Mouse (Mus musculus) heart, postnatal 36 days (tissue): ENCODE measurements around the gene Rabl6. TPM values are rescaled to one million over a fixed set of nuclear protein-coding genes. Genes with fewer than 3 reads are reported as not detected.

Experiments
- DNase-seq, 2 experiments: peaks; one replicate each; pipeline ENCODE4 v3.0.0; 2021 to 2022
- intact Hi-C: fragments of 180-260 bp; cut with DNase I; formaldehyde crosslinking; loops from one replicate; pipeline ENCODE4 v1.15.1; 2025
- total RNA-seq, 2 experiments: library from RNA; stranded (reverse); gene quantifications; 2 replicates each; pipeline ENCODE4 v1.2.3; 2021

The Rabl6 gene
- total RNA-seq, 2 experiments from 2014 or later, result 60.9 to 62.5 TPM

DNA sequence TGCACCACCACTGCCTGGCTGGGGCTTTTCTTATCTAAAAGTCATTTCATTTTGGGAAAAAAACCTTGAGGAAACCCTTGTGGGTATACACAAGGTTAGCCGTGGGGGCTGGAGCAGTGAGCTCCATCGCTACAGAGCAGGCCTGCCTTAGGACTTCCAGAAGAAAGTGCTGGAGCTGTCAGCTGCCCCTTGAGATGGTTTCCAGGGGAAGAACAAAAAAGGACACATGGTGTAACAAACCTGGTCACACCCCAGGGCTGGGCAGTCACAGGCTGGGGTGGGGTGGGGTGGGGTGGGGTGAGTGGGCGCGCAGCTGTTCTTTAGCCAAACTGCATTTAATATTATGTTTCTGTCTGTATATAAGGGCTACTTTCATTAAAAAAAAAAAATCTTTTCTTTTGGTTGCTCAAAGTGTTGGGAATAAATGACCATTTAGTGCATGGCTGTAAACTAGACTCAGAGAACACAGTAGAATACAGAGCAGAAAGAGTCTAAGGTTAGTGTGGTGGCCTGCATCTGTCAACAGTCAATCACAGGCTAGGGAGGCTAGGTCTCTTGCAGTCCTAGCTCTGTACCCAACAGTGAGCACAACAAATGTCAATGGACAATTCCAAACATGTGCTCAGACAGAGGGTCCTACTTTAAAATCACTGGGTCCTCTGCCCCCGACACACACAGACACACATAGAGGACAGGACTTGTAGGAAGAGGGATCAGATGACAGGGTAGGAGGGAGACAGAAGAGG is 11.4 kb downstream of the Rabl6 start:
- intact Hi-C loops, result no loop called here
- DNase-seq, result no peak

DNA sequence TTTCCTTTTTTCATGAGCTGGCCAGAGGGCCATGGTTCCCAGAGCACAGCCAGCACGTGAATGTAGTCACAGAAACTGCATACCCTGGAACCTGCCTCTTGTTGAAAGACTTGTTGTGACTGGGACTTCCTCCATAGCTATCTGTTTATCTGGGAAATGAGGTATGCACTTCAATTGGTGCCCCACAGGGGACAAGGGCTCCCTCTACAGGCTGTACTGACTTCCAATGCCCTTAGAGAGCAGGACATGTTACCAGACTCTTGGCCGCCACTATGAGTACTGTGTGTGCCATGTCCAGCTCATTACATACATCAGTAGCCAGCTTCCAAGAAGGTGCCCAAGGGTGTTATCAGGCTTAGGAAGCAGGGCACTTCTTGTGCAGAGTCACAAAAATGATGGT is 16.5 kb downstream of the Rabl6 start:
- intact Hi-C loops, result no loop called here
- no peak for DNase-seq

DNA sequence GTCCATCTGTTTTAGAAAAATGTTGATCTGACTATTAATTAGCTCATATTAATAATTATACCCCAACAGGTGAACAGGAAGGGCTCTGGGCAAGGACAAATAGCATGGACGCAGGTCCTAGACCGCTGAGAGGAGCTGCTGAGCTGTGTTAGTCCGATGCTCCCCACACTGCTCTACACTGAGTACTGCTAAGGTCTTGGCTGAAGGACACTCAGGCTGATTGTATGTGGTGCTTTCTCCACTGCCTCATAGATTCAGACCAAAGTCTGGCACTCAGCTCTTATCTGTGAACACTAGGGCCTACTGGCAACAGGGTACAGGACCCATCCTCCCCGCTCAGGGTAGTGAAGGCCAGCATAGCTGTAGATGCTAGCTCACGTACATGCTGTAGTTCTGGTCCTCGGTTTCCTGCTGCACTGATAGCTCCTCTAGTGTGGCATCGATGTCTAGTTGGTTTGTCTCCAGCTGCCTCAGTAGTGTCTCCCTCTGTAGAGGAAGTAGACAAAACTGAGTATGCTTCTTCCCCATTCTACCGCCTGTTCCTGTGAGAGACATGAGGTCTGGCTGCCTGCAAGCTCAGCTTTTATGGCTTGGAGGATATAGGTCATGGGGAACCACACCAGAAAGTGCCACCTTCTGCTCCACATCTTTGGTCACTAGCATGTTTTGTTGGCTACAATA is 20.0 kb downstream of the Rabl6 start:
- intact Hi-C loops, result no loop called here
- no peak for DNase-seq

DNA sequence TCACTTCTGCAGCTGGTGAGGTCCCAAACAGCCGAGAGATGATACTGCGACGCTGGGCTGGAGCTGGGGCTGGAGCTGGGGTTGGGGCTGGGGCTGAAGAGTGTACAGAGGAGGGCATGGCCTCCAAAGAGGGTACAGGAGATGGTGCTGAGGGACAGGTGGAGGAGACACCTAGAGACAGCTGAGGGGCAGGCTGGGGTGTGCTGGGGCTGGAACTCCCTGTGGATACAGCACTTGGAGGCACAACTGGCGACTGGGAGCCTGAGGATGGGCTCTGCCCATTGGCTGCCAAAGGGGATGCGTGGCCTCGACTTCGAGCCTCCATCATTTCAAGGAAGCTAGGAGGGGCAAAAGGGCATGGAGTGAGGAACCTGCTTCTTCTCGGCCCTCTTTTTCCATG is 21.0 kb downstream of the Rabl6 start:
- intact Hi-C loops, result no loop called here
- no peak for DNase-seq

DNA sequence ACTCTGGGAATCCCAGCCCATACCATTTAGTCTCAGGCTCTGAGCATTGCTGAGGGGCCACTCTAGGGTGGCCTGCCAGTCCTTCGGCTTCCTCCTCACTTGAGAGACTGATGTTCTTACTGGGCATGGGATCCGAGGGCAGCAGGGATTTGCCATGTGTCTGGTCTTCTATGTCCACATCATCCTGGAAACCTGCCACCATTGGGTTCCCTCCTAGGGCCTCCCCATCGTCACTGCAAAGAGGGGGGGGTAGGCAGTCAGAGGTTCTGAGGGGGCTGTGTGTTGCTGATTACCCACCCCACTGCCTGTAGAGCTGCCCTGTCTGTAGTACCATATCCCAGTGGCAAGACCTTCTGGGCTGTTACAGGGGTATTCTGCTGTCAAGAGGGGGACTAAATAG is 22.7 kb downstream of the Rabl6 start:
- intact Hi-C loops, result no loop called here
- no peak for DNase-seq

DNA sequence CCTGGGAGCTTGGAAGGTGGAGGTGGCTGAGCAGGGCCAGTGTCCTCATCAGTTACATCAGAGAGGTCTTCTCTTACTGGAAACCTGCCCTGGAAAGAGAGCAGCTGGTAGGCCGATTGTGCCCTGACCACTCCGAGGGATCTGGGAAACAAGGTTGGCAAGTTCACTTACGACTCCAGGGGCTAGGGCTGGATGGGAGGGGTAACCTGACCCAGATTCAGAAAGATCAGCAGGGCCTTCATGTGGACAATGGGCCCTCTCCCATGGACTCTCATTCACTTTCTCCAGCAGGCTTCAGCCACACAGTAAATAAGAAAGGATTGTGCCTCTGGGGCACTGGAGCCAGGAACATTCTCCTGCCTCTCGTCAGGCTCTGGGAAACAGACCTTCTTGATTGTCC is 23.5 kb downstream of the Rabl6 start:
- intact Hi-C loops, result no loop called here
- DNase-seq, result no peak

DNA sequence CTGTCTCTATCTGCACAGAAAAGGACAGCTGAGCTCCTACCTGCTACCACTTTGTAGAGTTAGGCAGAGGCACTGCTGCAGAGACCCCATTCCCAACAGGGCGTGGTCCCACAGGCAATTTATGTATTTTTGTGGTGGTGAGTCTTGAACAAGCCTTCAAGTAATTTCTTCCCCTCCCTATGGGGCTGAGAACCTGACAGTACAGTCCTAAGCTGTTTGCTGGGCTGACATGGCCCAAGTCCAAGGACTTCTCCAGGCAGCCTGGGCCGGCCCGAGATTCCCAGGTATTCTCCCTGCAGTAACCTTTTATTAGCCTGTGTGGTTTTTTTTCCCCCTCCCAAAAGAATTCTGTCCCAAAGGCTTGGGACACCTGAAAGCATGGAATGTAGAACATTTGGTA is 24.2 kb downstream of the Rabl6 start:
- intact Hi-C loops, result no loop called here
- DNase-seq, result no peak

DNA sequence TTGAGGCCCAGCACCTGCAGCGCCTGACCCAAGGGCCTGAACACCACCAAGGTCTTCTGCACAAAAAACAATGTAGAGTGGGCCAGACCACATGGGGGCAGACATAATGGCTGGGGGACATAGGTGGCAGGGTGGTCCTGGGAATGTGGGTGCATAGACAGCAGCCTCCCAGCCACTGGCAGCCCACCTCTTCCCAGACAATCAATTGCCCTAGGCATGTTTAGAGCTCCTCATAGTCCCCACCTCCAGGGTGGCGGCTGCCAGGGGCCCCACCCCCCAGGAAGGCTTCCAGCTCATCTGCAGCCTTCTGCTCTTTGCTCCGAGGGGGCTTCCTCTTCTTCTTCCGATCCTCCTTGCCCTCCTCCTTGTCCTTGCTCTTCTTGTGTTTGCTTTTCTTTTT is 24.8 kb downstream of the Rabl6 start:
- no peak for DNase-seq
- intact Hi-C loops, result no loop called here

DNA sequence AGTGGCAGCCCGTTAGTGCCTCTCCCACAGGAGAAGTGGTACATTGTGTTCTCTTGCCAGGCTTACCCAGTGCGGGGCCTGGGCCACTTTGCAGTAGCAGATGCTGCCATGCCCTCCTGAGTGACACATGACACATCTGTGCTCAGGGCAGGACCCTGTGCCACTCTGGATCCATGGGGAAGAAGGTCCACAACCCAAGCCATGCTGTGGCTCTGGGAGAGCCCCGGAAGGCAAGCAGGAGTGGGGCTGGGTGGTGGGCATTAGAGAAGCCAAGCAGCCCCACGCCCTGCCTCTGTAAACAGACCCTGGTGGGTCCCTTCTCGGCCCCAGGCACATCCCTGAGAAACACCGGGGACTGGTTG is 25.2 kb downstream of the Rabl6 start:
- intact Hi-C loops, result no loop called here
- no peak for DNase-seq

DNA sequence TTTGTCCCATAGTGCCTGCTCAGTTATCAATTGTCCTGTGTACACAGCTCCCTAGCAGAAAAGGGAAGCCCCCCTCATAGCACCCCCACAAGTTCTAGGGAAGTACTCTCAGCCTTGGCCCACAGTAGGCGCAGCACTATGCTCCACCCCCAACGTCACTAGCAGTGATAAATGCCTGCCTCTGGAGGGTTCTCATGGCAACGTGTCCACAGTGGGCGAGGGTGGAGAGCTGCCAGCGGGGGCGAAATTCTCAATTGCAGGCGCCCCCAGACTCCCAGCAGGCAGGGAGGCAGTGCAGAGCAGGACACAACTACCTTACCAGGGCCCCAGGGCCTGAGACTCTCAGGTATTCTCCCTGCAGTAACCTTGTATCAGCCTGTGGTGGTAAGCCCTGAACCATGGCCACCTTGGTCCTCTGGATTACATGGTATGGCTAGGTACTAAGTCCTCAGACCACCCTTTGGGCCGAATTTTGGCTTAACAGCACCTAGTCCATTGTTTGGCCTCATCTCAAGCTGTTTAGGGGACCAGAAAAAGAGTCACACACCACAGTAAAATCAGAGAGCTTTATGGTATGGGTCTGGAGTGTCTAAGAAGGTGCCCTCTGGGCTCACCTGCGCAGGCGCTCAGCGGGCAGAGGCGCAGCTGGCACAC is 25.7 kb downstream of the Rabl6 start:
- no peak for DNase-seq
- intact Hi-C loops, result no loop called here

DNA sequence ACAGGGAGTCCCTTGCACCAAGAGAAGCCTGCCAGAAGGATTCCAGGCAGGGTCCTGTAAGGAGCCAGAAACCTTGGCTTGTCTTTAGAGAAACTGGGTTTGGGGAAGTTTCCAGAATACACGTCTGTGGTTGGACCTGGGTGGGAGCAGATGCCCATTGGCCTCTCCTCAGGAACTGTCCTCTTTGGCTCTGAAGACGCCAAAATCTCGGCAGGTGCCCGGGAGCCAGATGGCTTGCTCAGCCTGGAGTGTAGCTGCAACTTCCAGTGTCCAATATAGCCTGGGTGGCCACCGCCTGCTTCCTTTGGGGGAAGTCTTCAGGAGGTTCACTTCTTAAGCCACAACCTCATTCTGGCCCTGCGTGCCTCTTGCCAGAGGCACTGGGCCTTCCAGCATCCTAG is 26.4 kb downstream of the Rabl6 start:
- no peak for DNase-seq
- intact Hi-C loops, result no loop called here

DNA sequence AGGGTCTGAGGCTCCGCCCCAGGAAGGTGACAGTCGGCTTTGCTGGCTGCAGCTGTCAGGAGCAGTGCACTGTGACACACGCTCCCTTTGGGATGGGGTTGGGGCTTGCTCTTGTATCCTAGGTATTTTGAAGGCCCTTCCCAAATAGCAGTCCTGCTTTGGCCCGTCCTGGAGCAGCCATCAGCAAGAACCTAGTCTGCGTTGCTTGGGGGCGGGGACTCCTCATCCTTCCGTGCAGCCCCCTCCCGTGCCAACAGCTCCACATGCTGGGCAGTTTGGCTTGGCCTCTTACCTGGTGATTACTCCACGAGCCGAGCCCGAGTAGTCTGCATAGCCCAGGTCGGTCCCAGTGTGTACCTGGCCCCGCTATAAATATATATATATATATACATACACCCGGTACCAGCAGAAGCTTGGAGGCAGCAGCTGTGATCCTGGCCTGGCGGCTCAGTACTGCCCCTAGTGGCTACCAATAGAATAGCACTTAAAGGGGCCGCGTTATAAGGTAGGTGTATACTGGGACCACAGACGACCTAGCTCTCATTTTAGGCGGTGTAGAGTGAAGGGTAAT is 26.9 kb downstream of the Rabl6 start, which contains the start of gene Ajm1:
Gene Ajm1 (minus strand): TSS at position 464 of the 571 bp plus-strand sequence.
- intact Hi-C loops, result no loop called here

DNA sequence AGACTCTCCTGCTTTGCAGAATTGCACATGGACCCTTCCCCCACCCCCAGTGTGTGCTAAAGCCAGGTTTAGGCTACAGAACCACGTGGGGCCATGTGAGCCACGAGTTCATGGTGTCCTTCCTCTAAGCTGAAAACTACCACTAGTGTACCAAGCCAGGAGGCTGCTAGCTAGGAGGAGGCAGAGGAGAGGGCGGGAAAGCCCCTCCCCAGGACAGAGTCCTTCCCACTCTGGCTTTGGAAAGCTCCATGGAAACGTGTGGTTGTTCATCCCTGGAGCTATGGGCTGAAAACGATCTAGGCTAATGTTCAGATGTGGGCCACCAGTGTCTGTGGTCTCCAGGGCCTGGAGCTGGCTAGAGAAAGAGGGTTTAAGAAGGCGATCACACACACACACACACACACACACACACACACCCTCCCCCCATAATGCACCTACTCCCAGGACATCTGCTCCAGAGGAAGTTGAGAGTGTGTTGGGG is 27.7 kb downstream of the Rabl6 start:
- DNase-seq, result no peak
- intact Hi-C loops, result no loop called here

More for the DNA sequence above, 26.9 kb downstream of the Rabl6 start, which contains the start of gene Ajm1:
- peak; percentile 58 to 73 for DNase-seq

DNA sequence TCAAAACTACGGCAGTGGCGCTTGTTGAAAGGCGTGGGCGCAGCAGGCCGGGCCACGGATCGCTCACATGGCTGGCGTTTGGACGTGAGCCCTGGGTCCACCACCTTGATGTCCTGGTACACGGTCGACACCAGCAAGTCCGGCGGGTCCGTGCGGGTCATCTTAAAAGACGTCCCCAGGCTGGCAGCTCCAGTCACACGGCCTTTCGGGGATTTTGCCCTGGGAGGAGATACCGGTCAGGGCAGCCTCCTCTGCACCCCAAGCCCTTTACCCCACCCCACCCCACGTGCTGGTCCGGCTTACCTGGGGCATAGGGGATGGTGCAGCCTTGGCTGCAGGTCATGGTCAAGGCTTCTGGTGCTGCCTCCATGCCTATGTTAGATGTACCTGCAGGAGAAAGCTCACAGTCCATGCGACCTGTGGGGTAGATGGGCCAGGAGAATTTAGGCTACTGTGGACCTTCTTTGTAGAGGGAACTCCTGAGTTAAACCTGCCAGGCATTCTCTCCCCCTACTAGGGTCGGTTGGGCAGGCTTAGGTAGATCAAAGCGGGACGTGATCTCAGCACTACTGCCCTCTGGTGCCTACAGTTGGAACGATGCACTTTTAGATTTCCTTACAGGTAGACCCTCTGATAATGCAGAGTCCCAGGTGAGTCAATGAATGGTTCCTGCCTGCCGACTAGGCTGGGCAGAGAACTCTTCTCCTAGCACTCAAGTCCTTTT is 28.4 kb downstream of the Rabl6 start:
- intact Hi-C loops, result no loop called here
- no peak for DNase-seq

DNA sequence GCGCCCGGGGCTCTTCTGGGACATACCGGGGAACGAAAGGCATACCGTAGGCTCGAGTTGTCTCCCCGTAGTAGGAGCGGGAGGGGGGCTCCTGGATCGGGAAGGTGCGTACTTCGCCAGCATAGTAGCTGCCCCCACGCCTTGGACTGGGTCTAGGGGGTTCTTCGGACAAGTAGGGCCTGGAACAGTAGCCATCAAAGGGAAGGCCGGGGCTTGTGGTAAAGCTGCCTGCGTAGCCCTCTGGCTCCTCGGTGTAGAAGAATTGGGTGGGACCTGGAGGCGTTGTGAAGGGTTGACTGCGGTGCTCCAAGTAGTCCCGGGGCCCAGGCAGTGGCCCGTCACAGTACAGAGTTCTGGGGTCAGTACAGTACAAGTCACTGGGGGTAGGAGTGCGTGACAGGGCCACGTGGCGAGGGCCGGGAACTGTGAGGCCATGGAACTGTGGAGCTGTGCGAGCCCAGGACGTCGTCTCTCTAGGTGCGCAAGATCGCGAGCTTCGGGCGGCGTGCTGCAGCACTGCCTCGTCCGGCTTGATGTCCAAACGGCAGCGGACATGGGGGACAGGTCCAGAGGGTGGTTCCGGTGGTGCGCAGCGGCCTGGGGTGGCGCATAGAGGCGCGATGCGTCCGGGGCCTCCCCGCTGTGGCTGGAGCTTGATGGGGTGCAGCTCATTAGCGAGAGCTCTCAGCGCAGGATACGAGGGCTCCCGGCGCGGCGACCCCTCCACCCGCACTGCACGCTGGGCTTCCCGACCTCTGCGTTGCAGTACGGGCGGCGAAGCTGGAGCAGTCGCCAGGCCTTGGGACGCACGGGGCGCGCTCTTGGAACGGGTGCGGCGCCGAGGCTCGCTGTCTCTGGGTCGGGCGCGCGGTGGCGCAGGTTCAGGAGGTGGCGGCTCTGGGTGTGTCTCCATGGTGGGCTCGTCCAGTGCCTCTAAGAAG is 29.3 kb downstream of the Rabl6 start:
- intact Hi-C loops, result no loop called here
- DNase-seq, result no peak

DNA sequence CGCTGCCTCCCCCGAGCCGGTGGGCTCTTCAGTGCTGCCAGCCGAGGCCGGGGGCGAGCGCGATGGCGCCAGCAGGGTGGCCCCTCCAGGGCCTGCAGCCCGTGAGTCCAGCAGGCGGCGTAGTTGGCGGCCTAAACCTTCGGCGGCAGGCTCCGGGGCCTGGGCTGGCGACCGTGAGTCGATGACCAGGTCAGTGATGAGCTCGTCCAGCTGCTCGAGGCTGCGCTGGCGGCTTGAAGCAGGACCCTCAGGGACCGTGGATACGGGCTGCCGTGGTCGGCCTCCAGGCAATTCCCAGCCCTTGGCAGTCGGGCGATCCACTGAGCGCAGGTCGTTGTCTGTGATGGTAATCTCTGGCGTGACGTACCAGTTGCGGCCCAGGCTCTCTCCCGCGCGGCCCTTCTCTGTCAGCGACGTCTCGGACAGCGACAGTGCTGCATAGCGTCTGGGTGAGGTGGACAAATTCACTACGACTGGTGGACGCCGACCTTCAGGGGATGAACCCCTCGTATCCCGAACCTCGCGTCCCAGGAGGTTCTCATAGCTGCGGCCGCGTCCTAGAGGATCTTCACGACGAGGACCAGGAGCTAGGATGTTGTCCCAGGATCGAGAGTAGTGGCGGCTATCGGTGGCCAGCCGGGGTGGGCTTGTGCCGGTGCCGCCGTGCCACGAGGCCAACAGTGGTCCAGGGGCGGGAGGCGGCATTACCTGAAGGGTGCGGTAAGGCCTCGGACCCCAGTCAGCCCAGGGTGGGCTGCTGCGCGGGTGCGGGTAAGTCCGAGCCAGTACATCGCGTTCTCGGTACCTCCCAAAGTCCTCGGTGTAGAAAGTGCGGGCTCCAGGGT is 30.1 kb downstream of the Rabl6 start:
- DNase-seq, result no peak
- intact Hi-C loops, result no loop called here

DNA sequence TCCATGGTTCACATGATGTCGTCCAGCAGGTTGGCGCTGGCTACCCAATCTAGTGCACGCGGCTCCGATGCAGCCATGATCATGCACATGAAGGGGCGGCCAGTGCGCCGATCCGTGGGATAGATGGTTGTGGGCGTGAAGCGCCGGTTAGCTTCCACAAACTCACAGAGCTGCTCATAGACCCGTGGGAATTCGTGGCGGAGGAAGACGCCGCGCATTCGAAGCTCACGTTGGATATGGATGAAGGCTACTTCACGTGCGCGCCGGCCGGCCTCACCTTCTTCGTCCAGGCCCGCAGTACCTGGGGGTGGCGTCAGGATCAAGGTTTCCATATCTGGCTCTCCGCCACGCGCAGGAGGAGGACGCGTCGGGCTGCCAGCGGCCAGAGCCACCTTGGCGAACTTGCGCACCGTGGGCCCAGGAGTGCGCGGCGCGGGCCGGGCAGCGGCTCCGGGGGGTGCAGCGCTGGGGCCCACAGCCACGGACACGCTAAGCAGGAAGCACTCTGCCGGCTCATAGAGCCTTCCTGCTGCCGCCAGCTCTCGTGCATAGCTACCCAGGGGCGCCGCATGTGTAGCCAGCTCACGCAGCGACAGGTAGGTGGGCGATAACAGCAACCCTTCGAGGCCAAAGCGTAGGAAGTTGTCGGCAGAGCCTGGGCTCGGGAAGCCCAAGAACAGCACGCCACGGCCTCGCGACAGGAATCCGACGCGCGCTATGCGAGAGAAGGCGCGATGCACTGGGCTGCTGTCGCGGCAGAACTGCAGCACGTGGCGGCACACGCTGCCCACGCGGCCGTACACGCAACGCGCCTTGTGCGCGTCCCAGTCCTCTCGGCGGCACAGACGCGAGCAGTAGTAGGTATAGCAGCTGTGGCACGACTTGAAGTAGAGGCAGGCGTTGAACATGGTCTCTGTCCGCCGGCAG is 31.1 kb downstream of the Rabl6 start:
- no peak for DNase-seq
- intact Hi-C loops, result no loop called here
